Mouse (Mus musculus): ENCODE results near the gene Ccer2. TPM values are rescaled to one million over a fixed set of nuclear protein-coding genes. Genes with fewer than 3 reads are reported as not detected.

The Ccer2 gene
- polyA plus RNA-seq (2012; rRNA removed) = not detected in 2 replicates

GRCm38 (mm10) chr7:28756079-28756478 lies at the start of gene Ccer2:
TSS of gene Ccer2 (plus strand) at chr7:28756174.

GRCm38 (mm10) chr7:28716590-28717281 lies 39.2 kb upstream of the Ccer2 start, which contains the start of gene Fbxo17:
TSS of gene Fbxo17 (plus strand) at chr7:28716804.

GRCm38 (mm10) chr7:28741709-28742438 lies 14.1 kb upstream of the Ccer2 start, which contains the start of the genes Mrps12 and Sars2:
TSS of gene Mrps12 (minus strand) at chr7:28741820.
TSS of gene Sars2 (plus strand) at chr7:28741992.

GRCm38 (mm10) chr7:28766173-28766879 lies 10.4 kb downstream of the Ccer2 start, which contains the start of gene Sirt2:
TSS of gene Sirt2 (plus strand) at chr7:28766735.

GRCm38 (mm10) chr7:28767462-28767965 lies 11.5 kb downstream of the Ccer2 start, which contains the start of gene Nfkbib:
TSS of gene Nfkbib (minus strand) at chr7:28767512.

GRCm38 (mm10) chr7:28788307-28789195 lies 32.6 kb downstream of the Ccer2 start, which contains the start of gene Rinl:
TSS of gene Rinl (plus strand) at chr7:28788969.

GRCm38 (mm10) chr7:28808221-28808941 lies 52.4 kb downstream of the Ccer2 start, which contains the start of gene Hnrnpl:
TSS of gene Hnrnpl (plus strand) at chr7:28808541.

Other genes starting within 250 kb of the Ccer2 start
- not detected in 2 replicates for gene Ifnl2, start 245.7 kb upstream of the Ccer2 start, polyA plus RNA-seq (2012; rRNA removed)
- gene Ifnl3, start 233.3 kb upstream of the Ccer2 start, polyA plus RNA-seq (2012; rRNA removed) = not detected in 2 replicates
- gene Sycn, start 215.3 kb upstream of the Ccer2 start, polyA plus RNA-seq (2012; rRNA removed) = 12.7 and 29.8 TPM in 2 replicates
- 21.6 and 26.7 TPM in 2 replicates for gene Nccrp1, start 208.9 kb upstream of the Ccer2 start, polyA plus RNA-seq (2012; rRNA removed)
- gene Samd4b, start 158.0 kb upstream of the Ccer2 start, polyA plus RNA-seq (2012; rRNA removed) = 45.2 and 47.7 TPM in 2 replicates
- gene Pak4, start 158.0 kb upstream of the Ccer2 start, polyA plus RNA-seq (2012; rRNA removed) = 50.1 and 60.8 TPM in 2 replicates
- 10.0 and 30.7 TPM in 2 replicates for gene Acp7, start 124.8 kb upstream of the Ccer2 start, polyA plus RNA-seq (2012; rRNA removed)
- gene Fbxo27, start 63.3 kb upstream of the Ccer2 start, polyA plus RNA-seq (2012; rRNA removed) = 3.5 and 6.7 TPM in 2 replicates
- 1.9 and 3.6 TPM in 2 replicates for gene Fbxo17, start 39.4 kb upstream of the Ccer2 start, polyA plus RNA-seq (2012; rRNA removed)
- gene Mrps12, start 14.4 kb upstream of the Ccer2 start, polyA plus RNA-seq (2012; rRNA removed) = 59.5 and 86.8 TPM in 2 replicates
- gene Sars2, start 14.2 kb upstream of the Ccer2 start, polyA plus RNA-seq (2012; rRNA removed) = 16.3 and 17.0 TPM in 2 replicates
- gene Sirt2, start 10.6 kb downstream of the Ccer2 start, polyA plus RNA-seq (2012; rRNA removed) = 27.3 and 27.5 TPM in 2 replicates
- 37.7 and 47.8 TPM in 2 replicates for gene Nfkbib, start 11.3 kb downstream of the Ccer2 start, polyA plus RNA-seq (2012; rRNA removed)
- 1.2 and 2.8 TPM in 2 replicates for gene Rinl, start 32.8 kb downstream of the Ccer2 start, polyA plus RNA-seq (2012; rRNA removed)
- gene Hnrnpl, start 52.4 kb downstream of the Ccer2 start, polyA plus RNA-seq (2012; rRNA removed) = 55.2 and 66.9 TPM in 2 replicates
- gene Ech1, start 69.0 kb downstream of the Ccer2 start, polyA plus RNA-seq (2012; rRNA removed) = 174 and 196 TPM in 2 replicates
- gene Lgals4, start 77.7 kb downstream of the Ccer2 start, polyA plus RNA-seq (2012; rRNA removed) = 260 and 273 TPM in 2 replicates
- gene Lgals7, start 107.7 kb downstream of the Ccer2 start, polyA plus RNA-seq (2012; rRNA removed) = 1,372 and 1,393 TPM in 2 replicates
- 1.5 and 3.3 TPM in 2 replicates for gene Capn12, start 125.2 kb downstream of the Ccer2 start, polyA plus RNA-seq (2012; rRNA removed)
- 295 and 310 TPM in 2 replicates for gene Actn4, start 206.2 kb downstream of the Ccer2 start, polyA plus RNA-seq (2012; rRNA removed)
- 86.0 and 100 TPM in 2 replicates for gene Eif3k, start 225.7 kb downstream of the Ccer2 start, polyA plus RNA-seq (2012; rRNA removed)
- 1.3 and 2.2 TPM in 2 replicates for gene Map4k1, start 225.9 kb downstream of the Ccer2 start, polyA plus RNA-seq (2012; rRNA removed)